Mouse (Mus musculus) ES-Bruce4 (cell line): ENCODE data around the gene Sdsl.

Experiments
- CTCF ChIP-seq: IDR thresholded peaks from one replicate; pipeline ENCODE4 v1.8.1; 2011; ENCODE audit warnings: low read depth, low read length
- EP300 ChIP-seq: IDR thresholded peaks from 2 replicates; pipeline ENCODE4 v1.6.1; 2011; ENCODE audit warnings: low read depth, low read length; ENCODE audit not compliant: insufficient read depth
- POLR2A ChIP-seq: IDR thresholded peaks from one replicate; pipeline ENCODE4 v1.8.1; 2011; ENCODE audit warnings: low read length; ENCODE audit not compliant: insufficient read depth

DNA sequence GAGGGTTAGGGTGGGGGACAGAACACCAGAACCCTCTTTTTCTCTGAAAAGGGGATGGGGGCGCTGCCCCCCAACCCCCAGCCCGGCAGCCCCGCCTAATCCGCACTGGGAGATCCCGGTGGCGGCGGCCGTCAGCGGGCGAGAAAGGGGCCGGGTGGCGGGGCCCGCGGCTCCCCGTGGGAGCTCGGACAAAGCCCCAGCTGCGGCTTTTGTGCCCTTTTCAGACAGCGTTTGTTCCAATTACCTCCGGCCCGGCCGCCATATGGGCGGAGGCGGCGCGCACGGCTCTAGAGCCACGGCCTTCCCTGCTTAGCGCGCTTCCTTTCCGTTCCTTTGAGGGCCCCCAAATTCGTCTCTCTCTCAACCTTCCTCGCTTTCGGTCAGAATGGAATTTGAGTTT, 34.6 kb downstream of the Sdsl start:
- TF ChIP-seq POLR2A (no peak), CTCF (no peak), EP300 (no peak)
